Mouse (Mus musculus) adrenal gland, postnatal 4 days (tissue): ENCODE data around the gene Msantd1. TPM values are rescaled to one million over a fixed set of nuclear protein-coding genes. Genes with fewer than 3 reads are reported as not detected.

Experiments used
- DNase-seq, 2 experiments: peaks; one replicate each; pipeline ENCODE4 v3.0.0; 2021 to 2022; ENCODE audit warnings: low spot score in 2 of 2, mixed read lengths in 2 of 2
- total RNA-seq, 2 experiments: library from RNA; stranded (reverse); gene quantifications; 2 replicates each; pipeline ENCODE4 v1.2.3; 2021

Gene Msantd1
- total RNA-seq, 2 experiments from 2014 or later, result 1.9 to 2.9 TPM

DNA sequence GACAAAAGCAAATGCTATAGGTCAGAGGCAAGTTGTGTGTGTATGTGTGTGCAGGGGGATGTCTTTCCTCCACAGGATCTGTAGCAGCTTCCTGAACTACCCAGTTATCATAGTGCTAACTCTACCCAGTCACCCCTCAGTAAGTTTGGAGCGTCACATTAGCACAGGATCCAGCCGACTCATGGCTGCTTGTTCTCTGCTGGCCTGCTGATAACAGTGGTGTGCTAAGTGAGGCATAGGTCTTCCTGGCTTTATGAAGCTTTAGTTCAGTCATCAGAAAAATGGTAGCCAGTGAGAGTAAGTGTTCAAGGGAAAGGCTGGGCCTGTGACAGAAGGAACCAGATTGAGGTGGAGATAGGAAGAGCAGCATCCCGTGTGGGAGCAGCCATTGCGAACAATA, 16.1 kb downstream of the Msantd1 start:
- no peak for DNase-seq

DNA sequence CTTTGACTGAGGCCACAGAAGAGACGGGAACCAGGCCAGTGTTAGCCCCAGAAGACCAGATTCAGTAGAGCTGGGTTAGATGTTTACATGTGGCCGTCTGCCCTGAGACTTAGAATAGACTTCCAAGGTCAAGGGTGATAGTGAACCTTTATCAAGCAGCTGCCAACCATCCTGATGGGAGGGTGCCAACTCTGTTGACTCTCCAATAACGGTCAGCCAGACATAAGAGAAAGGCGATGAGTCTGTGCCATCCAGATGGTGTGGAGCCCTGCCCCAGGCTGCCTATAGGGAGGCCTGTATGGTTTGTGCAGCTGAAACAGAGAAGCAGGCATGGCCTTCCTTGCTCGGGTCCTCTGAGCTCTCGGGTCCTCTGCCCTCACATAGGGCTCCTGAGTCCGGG, 16.7 kb downstream of the Msantd1 start:
- no peak for DNase-seq

DNA sequence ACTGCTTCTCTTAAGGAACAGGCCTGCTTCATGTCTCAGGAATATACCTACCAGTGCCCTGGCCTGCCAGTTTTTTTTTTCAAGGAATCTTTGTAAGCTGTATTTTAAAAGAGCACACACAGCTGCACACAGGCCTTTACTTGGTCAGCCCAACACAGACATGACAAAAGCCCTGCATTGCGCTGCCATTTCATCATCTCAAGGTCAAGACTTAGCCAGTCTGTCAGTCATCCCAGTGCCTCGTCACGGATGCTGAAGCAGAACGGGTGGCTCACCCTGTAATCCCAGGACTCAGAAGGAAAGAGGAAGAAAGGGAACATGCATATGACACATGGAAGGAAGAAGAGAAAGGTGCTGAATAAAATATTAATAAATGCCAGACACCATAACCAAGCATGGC, 19.8 kb downstream of the Msantd1 start:
- no peak for DNase-seq

DNA sequence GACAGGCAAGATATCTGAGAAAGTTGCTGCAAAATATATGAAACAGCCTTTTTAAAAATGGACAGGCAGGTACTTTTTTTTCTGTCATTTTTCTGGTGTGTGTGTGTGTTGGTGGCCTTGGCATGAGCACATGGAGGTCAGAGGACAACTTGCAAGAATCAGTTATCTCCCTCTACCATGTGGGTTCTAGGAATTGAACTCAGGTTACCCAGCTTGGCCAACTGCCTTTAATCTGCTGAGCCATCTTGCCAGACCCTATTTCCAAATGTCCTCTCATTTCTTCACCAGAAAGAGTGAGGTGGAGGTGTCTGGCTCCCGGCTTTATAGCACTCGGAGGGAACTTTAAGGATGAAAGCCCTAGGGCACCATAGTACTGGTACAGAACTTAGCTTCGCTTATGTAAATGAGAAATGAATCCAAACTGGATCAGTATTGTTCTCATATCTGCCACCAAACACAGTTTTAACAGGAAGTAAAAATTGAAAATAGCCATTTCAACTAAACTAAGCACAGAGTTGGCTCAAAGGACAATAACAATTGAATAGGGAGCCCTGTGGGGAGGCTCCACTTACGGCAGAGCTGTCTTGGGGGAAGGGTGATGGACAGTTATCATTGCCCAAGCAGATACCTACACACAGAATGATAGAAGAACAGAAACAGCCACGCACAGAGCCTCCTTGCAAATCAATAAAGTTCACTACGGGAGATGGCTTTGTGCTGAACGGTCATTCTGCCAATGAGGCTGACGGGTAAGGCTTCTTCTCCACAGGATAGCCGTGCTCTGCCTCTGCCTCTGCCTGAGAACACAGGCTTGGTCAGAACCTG, 22.6 kb downstream of the Msantd1 start:
- no peak for DNase-seq

DNA sequence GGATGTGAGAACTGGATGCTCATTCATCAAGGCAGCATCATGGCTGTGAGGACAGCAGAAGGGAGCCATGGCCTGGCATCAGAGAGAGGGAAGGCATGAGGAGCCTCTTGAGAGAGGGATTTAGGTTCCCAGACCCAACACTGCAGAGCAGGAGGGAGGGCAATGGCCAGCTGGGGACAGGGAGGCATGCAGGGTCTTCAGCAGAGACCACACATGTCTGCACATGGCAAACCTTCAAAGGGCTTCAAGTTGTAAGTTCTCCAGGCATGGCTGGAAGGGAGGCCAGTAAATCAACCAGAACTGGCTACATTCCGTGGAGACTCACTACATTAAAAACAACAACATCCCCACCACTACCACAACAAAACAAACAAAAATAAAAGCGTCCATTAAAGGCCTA, 23.3 kb downstream of the Msantd1 start:
- no peak for DNase-seq

DNA sequence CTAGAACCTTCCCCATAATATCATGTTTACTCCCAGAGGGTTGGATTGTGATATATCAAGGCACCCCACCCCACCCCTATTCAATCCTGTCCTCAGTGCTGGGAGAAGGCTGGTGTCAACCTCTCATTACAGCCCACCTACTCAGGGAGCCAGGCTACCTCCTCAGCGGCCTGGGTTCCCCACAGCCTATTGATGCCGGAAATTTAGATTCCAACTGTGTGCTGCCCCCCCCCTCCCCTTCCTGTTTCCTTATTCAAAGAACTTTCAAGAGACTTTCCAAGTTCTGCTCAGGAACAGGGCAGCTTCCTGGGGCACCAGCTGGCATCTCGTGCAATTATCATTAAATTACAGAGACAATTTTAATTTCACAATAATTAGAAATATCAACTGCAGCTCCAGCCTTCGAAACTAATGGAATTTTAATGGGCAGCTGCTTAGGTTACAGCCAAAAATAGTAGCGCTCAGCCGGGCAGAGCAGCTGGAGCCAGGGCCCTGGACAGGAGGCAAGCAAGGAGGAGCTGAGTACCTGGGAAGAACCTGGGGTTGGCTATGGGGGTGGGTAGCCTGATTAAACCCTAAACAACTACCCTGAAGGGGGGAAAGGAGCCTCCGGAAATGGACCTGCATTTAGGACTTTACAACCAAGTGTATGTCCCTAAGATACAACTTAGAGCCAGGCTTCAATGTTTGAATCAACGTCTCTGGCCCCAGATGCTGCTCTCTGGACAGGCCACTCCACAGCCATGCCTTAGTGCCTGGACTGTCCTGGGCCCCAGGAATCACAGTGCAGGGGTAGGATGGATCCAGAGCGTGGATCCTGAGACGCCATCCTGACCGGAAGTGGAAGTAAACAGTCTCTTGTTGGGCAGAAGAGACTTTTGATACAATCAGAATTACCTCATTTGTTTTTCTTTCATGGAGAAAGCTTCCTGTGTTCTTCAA, 24.0 kb downstream of the Msantd1 start:
- DNase-seq, result no peak

DNA sequence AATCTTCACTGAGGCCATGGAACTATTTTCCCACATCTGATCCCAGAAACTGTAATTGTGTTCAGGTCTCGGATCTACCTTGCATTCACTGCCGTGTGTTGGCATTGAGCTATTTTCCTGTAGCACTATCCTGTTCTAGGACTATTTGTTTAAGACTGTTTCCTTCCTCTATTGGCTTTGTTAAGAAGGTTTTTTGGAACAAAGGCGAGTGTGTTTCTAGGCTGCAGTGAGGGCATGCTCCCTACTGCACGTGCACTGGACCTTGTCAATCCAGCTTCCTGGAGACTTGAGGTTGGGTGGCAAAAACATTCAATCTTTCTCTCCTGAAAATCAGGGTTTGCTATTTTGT, 24.6 kb downstream of the Msantd1 start:
- no peak for DNase-seq

DNA sequence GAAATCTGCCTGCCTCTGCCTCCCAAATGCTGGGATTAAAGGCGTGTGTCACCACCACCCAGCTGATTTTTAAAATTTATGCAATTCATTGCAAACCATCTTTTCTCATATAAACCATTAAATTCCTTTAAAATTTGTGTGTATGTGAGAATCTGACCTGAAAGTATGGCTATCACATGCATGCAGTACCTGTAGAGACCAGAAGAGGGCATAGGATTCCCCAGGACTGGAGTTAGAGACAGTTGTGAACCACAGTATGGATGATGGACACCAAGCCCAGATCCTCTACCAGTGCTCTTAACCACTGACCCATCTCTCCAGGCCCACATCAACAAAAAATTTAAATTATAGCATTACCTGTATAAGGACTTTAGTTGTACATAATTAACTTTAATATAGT, 25.6 kb downstream of the Msantd1 start:
- DNase-seq, result no peak

DNA sequence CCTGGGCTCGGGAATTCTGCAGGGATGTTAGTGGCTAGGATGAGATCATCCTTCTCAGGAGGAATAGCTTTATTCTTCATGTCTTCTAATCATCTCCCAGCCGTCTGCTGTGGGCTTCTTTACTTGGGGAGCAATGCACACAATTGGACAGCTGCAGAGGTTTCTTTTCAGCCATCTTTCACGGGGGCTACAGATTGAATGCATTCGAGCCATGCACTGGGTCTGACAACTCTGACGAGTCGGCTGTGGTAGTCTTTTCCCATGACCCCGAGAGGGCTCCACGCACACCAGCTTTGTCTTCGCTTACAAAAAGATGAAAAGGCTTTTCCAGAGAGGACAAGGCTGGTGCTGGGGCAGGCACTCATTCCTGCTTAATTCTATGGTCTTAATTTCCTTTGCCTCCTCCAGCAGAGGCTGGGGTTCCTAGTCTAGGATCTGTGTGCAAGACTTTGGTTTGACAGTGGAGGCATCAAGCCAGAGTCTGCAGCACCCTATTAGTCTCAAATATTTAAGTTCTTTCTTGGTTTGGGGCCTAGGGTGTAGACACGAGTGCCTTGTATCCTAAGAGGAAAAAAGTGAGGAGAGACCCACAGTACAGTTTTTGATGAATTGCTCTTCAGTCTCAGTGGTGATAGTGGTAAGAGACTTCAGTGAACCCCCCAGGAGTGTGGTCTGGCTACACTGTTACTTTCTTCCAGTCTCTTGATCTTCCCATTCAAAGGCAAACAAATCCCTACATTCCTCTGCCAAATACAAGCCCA, 34.1 kb downstream of the Msantd1 start:
- DNase-seq, result no peak

DNA sequence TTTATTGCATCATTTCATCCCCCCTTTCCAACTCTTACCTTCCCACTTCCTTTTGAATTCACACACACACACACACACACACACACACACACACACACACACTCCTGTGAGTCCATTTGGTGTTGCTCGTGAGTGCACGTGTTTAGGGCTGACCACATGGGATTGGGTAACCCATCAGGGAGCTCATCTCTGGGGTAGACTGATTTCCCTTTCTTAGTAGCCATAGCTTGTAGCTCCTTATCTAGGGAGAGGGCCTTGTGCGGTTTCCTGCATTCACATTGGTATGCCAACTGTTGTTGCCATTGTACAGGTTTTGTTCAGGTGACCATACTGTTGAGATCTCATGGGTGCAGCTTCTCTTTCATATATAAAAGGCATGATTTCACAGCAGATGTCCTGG, 35.6 kb downstream of the Msantd1 start:
- DNase-seq, result no peak

DNA sequence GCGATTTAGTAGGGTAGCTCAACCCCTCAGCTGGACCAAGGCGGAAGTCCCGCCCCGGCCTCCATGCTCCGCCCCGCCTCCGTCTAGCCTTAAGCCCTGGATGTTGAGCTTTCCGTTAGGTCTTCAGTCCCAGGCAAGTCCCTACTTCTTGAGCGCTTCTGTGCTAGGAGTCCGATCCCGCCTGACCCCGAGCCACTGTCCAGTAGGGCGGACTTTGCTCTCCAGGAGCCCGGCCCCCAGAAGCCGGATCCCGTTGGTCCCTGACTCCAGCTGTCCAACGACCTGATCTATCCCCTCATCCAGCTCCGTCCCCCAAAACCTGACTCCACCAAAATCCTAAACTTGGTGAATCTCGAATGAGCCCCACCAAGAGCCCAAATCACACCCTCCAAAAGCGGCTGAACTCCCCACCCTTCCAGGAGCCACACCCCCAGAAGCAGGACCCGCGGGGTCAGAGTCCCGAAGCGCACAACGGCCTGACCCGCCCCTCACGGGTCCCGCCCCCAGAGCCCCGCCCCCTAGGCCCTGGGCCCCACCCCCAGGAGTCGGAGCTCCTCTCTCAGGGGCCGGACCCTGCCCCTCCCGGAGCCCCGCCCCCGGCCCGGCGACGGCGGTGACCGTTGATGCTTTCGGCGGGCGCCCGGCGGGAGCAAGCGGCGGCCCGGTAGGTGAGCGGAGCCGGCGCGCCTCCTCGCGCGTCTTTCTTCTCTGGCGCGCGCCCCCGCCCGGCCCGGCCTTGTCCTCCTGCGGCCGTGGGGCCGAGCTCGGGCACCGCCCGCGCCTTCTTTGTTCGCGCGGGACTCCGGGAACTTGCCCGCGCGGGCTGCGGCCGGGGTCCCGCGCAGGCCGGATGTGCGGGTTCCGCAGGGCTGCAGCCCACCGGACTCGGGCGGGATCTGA, 41.3 kb downstream of the Msantd1 start, which contains the start of gene Rgs12:
TSS of gene Rgs12 (plus strand) at position 585 of the 900 bp plus-strand sequence.
- DNase-seq, result peak; percentile 71 to 77

DNA sequence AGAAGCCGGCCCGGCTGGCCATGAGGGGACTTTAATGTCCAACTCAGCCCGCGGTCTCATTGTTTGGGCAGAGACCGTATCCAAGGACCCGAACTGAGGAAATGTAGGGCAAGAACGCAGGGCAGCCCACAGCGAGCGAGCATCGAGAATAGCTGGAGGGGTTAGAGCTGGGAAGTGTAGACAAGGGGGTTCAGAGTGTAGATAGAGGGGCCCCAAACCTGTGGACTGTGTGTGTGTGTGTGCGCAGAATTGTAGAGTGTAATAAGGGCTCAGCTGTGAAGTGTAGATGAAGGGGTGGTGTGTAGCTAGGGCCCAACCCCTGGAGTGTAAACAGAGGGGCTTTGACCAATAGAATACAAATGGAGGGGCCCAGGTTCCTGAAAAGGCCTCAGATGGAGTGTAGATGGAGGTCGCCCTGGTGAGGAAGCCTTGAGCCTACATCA, 42.0 kb downstream of the Msantd1 start:
- no peak for DNase-seq

DNA sequence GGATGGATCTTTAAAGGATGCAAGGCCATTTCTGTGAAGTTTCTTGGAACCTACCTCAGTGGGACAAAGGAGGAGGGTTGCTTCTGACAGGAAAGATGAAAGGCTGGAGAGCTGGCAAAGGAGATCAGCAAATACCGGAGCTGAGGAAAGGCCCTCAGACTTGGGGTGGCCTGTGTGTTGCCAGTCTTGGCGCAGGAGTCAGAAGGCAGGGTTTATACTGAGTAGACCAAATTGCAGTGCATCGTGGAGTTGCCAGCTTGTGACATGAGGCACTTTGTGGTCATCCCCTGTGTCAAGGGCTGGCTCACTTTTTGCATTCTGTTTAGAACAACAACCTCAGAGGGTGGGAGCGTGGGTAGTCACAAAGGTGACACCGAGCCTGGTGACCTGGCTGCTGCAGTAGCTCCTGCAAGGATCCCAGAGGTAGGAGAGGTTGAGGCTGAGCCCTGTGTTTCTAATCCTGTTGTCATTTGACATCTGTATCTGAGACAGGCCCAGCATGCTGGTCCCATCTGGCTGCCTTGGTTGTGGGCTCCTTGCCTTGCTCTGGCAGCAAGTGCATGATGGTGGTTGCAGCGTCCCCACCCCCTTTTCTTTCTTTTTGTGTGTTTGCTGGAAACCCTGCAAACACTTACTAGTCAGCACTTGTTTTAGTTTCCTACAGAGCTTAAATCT, 42.8 kb downstream of the Msantd1 start:
- no peak for DNase-seq

DNA sequence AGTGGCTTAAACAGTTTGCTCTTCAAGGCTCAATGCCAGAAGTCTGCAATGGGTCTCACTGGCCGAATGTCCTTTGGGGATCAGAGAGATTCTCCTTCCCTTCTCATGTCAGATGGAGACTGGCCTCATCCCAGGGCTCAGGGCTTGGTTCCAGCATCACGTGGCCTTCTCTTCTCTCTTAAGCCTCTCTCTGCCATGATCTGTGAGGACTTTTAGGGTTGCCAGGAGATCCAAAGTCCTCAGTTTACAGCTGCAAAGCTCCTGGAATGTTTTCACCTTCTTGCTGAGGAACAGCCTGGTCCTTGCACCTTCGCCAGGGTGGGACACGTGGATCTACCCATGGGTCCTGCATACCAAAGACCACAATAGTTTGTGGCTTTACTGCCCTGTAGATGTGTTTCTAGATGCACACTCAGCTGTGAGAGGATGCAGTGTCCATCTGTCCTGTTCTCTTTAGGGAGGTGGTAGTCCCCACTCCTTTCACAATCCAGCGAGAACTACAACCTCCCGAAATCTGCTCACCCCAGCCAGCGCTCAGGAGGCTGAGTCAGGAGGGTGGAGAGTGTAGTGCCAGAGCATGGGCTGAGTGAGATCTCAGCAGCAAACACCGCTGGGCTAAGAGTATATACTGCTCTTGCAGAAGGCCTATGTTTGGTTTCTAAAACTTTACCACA, 43.5 kb downstream of the Msantd1 start:
- DNase-seq, result no peak

DNA sequence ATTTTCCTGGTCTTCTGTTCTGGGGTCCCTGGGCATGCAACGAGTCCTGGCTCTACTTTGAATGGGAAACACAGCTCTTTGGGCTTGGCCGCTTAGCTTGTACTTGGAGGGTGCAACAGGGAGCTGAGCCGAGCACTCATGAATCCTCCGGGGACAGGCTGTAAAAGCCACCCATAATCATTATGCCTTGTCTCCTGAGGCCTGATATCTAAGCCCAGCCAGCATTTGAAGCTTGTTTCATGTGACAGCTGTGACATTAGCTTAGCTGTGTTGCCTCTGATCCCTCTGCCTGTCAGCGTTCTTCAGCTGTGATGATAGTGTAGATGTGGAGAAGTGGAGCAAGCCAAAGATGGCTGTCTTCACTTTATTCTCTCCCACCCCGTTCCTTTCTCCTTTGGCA, 46.7 kb downstream of the Msantd1 start:
- no peak for DNase-seq

DNA sequence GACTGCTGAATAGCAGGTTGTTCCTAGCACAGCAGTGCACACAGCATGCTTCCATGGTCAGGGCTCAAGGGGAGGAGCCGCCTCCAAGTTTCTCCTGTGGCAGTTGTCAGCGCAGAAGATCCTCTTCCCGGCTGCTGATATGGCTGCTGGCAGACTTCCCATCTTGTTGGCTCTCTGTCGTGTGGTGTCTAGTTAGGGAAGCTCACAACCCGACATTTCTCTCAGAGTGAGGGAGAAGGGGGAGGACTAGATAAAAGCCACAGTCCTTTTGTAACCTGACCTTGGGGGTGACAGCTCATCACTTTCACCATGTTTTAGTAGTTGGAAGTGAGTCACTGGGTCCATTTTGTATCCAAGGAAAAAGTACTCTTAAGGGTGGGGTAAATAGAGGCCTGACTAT, 47.8 kb downstream of the Msantd1 start:
- DNase-seq, result peak in 1 of 2 experiments; percentile 55

DNA sequence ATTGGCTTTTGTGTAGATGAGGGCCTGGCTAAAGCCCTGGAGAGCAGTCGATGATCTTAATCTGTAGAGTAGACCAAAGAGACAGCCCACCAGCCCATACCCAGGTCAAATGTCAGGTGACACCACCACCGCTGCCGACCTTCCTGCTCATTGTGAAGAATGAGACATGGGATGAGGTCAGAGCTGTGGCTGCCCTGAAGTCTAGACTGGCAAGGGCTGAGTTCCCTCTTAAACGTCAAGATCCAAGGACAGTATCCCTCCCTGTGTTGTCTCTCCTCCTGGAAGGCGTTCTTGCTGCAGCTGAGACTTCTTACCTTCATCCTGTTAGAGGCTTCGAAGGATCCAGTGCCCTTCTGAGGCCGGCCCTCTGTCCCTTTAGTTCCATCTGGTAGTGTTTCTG, 48.3 kb downstream of the Msantd1 start:
- DNase-seq, result no peak

DNA sequence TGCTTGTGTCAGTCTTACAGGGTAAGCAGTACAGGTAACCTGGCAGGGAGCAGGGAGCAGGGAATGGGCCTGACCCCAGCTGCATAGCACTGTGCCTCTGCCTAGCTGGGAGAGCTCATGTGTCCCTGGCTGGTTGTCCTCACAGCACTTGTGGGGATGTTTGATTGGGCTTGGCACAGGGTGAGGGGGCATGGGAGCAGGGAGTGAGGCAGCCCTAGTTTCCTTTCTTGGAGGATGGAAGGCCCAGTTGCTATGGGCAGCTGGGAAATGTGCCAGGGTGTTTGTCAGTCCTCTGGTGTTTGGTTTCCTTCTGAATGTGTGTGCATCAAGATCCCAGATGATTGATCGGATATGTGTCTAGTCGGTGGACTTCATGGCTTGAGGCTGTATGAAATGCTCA, 49.2 kb downstream of the Msantd1 start:
- no peak for DNase-seq

DNA sequence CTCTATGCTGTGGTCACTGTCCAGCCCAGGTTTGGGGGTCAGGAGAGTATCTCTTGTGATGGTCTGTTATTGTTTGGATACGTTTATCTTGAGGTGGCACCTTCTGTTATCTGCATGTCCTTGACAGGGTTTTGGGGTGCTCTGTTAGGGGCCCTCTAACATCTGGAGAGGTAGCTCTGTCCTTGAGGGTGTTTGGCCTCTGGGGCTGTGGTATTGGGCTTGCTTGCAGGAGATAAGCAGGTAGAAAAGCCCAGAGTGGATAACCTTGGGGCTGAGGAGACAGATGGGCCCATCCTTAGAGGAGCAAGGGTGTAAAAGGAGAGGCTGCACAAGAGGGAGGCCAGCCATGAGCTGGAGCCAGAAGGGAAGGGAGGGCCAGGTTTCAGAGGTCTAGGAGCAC, 52.2 kb downstream of the Msantd1 start:
- DNase-seq, result no peak
